Mouse (Mus musculus) naive thymus-derived CD4-positive, alpha-beta T cell, adult 2 months (primary cell): ENCODE data around the gene Vill.

Experiments
- DNase-seq: peaks from one replicate; pipeline ENCODE4 v3.0.0-alpha.2; 2011; ENCODE audit warnings: low read depth

The Vill gene

DNA sequence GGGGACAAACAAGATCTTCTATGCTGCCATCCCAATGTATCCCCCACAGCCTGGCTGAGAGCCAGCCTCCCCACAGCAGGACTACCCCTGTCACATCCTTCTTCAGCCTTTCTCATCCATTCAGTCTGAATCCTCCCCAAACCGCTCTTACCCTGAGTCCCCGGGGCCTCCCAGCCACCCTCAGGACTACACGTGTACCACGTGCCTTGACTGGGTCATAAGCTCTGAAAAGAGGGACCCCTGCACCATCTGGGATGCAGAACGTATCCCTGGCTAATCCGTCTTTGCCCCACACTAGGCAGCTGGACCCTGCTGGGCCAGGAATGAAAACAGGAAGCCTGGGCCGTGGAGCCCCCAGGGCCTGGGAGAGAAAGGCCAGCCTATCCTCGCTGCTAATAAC is 29.5 kb downstream of the Vill start:
- DNase-seq = no peak

DNA sequence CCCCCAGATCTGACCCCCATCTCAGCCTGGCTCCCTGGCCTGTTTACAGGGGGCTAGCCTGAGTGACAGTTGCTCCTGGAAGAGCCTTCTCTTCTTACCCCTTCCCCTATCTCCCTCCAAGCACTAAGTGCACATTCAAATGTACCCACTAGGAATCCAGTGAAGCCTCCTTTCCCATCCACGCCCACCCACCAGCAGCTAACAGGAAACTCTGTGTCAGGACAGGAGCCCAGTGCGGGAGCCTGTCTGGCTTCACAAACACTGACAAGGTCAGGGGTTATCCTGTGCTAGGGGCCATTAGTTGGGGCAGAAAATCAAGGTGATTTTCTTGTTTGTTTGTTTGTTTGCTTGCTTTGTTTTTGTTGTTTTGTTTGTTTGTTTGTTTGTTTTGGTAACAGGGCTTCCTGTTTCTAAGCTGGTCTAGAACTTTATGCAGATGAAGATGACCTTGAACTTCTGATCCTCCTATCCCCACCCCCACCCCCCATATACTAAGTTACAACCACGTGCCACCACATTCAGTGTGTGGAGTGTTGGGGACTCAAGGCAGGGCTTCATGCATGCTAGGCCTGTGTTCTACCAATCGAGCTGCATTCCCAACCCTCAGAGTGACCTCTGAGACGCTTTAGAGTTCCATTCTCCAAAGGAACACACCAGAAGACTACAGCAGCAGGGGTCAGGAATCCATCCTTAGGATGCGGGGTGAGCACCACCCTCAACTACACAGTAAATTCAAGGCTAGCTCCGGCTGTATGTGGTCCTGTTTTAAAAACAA is 30.3 kb downstream of the Vill start:
- no peak for DNase-seq

DNA sequence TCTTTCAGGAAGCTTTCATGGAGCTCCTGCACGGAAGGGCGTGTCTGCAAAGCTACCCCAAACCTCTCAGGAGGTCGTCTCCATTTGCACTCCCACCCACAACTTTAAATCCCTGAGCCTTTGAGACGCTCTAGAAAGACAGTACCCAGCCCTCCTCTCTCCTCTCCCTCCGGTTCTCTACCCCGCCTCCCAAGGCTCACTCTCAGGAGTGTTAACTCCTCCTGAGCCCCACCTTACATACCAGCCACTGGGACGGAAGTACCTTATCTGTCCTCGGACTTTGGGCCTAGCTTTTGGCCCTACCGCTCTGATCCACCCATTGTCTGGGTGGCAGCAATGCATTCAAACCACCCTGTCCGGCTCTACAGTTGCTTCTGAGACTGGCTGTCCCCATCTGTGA is 31.4 kb downstream of the Vill start:
- DNase-seq = no peak

DNA sequence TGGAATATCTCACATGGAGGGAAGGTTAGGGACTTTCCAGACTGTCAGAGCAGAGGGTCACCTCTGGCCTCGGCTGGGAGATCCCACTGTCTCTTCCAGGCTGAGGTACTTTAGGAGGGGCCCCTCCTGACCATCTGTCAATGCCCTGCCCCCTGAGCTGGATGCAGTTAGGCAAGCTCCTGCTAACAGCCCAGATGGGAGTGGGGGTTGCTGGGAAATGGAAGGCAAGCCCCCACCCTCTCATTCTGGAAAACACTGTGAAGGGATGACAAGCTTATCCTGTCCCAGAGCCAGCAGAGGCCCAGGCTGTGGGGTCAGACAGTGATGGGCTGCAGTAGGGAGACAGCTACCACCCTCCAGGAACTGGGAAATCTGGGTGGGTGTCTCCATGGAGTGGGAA is 33.9 kb downstream of the Vill start:
- DNase-seq = no peak

DNA sequence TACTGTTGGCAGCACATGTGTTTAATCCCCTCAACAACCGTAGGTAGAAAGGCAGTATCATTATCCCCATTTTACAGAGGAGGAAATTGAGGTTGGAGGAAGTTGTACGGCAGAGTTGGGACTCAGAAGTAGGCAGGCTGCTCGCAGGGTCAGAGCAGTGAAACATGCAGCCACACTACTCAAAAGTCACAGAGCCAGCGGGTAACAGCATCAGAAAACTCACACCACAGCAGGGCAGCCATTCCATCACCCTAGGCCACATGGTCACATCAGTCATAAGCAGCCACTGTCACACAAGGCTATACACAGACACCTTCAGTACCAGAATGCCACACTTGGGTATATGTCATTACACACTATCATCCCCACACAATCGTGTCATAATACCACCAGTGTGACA is 34.7 kb downstream of the Vill start:
- DNase-seq = no peak

DNA sequence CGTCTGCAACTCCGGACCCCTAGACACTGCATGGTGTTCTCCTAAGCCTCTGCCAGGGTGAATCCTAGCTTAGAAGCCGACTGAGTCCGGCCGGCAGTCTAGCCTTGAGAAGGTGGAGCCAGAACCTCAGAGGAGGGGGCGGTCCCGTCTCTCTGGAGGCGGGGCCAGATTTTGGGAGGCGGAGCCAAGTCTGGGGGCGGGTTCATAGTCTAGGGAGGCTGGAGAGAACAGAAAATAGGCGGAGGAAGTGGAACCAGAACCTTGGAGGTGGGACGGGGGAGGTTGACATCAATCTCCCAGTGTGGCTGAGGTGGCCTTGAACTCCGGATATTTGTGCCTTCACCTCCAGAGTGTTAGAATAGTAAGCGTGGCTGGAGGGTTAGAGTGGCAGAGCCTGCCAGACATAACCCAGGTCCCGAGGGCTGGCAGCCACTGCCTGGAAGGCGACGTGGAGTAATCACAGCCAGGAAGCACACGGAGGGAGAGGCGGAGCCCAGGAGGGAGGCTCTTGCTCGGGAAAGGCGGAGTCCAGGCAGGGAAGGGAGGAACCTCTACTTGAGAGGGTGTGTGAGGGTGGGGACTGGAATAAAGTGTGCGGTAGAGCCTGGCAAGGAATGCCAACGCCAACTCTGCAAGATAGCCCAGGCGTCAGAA is 35.7 kb downstream of the Vill start:
- DNase-seq = peak; percentile 65

DNA sequence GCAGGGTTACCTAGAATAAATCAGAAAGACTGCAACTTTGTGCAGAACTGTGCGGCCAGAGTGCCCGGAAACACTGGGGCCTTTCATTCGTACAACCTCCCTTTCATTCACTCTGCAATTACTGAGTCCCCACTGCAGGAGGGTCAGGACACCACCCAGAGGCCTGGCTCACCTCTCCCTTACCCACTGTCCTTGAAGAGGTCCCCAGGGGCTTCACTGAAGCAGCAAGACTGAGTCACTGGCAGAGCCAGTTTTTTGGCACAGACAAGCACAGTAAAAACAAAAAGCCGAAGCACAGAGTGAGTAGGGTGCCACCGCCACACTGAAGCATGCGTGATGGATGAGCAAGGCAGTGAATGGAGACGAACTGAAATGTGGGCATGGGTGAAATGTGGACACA is 36.9 kb downstream of the Vill start:
- DNase-seq = no peak

DNA sequence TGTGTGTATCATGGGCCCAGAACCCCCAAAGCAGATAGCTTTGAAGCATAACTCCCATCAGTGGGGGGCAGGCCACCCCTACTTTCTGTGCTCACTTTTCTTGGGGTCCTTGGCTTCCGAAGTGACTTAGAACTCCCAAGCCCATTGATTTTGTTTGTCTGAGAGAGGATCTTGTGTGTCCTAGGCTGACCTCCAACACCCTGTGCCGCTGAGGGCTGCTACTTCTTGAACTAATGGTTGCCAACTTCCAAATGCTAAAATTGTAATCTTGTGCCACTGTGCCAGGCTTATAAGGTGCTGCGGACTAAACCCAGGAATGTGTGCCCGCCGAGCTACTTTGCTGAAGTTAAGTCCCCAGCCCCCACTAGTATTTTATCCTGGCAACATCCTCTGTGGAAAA is 37.9 kb downstream of the Vill start:
- no peak for DNase-seq

DNA sequence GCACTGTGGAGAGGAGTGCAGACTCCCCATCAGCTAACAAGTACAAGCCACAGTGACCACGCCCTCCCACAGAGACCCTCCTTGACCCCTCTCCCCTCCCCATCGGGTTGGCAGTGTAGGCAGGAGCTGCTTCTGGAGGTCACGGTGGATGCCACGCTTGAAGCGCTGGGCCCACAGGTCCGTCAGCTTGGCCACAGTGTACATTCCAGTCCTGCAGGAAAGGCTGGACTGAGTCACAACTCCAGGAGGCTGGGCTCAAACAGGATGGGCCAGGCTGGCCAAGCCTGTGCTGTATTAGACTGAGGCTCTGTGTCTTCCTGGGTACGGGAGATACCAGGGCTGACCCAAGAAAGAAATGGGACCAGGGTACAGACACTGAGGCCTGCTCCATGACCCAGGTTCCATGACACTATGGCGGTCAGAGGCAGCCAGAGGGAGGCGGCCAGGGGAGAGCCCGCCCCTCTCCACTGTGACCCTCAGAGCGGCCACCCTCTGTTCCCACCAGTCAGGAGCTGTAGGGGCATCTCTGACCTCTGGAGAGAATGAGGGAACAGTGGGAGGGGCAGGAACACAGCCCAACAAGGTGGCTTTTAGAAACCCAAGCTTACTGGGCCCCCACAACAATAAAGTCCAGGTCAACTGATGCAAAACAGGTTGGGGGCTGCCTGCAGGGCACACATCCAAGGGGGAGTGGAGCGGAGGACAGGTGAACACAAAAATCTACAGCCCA is 39.2 kb downstream of the Vill start:
- no peak for DNase-seq

DNA sequence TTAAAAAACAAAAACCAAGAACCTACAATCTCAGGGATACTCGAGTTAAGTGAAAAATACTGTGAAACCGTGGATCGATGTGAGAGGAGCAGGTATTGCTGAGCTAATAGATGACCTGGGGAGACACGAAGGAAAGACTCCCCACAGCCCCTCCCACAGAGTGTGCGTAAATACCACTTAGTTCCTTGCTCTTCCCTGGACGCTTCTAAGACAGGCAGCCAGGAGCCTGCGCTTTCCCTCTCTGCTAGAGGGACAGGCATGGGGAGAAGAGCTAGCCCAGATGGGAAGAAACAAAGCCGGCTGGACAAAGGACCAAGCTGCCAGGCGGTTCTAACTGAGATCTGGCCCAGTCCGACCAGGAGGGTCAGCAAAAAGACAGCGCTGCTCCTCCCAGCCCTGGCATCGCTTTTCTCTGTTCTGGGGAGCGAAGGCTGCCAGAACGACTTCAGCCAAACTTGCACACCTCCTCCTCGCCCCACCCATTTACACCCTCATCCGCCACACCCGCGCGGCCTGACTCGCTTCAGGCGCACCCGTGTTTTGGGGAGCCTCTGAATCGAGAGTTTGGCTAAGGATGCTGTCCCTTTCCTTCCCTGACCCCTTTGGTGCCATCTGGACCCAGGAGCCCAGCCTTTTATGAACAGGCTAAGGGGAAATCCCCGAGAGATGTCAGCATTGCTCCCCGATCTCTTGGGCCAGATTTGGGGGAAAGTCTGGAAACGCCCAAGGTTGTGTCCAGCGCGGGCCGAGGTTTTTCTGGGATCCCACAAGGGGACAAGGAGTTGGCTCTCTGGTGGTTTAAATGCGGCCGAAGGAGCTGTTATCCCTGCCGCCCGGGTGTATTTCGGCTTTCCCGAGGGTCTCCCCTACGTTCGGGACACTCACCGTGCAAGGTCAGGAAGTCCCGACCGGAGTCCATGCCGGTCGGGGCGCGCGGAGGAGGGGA is 40.2 kb downstream of the Vill start:
- no peak for DNase-seq

DNA sequence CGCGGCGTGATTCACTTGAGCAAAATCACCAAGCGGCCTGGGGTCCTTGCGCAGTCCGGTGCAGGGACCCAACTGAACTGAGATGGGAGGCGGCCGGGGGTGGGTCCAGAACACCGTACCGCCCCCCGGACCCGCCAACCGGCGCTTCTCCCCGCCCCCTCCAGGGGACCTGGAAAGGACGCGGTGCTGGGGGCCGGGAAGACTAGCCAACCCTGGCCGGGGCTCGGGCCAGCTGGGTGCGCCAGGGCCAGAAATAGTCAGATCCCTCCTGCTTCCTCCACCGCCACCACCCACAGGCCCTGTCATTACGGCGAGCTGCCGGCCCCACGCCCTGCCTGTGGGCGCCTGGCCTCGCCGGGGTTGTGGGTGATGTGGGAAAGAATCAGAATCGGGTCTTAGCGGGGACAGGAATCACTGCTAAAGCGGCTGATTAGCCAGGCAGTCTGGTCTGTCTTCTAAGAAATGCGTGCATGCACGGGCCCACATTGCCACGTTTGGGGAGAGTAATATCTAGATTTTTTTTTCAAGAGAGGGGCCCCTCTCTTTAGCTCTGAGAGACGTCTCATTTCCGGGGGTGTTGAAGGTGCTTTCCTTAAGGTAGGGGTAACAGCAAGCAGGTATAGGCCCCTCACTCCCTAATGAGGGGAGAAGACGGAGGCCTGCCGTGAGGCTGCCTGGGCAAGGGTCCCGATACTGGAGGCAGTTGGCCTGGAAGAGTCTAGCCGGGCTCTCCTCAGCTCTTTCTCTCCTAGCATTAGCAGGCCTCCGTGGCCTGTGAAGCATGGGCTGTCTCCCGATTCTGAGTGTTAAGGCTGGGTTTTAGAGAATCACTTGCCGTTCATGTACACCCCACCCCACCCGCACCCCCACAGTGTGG is 41.1 kb downstream of the Vill start, which contains the start of gene Plcd1:
Gene Plcd1 (minus strand): TSS at position 84 of the 877 bp plus-strand sequence.
- no peak for DNase-seq

DNA sequence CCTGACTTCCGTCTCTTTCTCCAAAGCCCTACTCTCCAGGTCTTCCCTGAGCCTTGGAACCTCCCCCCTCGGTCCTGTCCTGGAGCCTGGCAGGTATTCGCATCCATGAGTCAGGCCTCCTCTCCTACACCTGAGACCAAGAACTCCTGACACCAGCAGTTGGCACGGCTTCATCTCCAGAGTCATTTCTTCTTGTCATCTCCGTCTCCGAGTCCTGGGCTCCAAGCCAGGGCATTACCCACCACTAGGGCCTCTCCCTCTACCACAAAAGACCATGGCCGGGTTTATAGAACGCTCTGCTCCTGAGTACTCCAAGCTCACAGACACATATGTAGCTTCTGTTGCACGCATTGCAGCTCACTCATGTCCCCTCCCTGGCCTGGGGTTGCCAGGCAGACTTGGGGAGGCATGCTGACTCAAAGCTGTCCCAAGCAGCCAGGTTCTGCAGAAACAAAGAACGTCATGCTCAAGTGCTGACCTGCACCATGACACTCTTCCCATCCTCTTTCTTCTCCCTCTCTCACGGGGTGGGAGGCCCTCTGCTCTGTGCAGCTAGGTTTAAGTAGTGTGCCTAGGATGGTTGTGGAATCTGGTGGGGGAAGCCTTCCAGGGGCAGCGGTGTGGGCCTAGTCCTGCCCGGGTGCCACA is 42.0 kb downstream of the Vill start:
- DNase-seq = no peak

DNA sequence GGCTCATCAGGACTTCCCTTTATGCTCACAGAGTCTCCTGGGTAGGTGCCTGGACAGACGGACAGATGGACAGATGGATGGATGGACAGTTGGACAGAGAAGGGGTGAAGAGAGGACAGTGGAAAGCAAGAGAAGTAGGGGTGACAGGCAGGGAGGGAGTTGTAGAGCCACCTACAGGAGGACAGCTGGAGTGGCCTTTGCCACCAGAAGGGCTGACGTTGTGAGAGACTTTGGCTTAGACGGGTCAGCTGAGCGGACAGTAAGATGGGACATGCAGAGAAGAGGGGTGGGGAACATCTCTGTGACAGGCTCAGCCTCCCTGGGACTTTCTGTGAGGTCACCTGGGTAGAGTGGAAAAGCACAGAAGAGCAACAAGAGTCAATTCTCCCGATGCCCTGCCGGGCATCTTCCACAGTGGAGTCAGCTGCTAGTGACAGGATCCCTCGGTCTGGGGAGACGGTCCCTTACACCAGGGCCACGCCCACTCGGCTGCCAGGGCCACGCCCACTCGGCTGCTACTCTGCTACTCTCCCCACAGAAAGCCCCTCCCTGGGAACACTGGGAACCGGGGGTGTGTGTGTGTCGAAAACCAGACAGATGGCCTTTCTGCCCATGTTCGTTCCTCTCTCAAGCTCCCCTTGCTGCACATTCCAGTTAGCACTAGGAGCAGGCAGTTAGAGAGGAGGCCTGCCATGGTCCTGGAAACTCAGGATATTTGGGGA is 47.8 kb downstream of the Vill start:
- peak; percentile 16 for DNase-seq

DNA sequence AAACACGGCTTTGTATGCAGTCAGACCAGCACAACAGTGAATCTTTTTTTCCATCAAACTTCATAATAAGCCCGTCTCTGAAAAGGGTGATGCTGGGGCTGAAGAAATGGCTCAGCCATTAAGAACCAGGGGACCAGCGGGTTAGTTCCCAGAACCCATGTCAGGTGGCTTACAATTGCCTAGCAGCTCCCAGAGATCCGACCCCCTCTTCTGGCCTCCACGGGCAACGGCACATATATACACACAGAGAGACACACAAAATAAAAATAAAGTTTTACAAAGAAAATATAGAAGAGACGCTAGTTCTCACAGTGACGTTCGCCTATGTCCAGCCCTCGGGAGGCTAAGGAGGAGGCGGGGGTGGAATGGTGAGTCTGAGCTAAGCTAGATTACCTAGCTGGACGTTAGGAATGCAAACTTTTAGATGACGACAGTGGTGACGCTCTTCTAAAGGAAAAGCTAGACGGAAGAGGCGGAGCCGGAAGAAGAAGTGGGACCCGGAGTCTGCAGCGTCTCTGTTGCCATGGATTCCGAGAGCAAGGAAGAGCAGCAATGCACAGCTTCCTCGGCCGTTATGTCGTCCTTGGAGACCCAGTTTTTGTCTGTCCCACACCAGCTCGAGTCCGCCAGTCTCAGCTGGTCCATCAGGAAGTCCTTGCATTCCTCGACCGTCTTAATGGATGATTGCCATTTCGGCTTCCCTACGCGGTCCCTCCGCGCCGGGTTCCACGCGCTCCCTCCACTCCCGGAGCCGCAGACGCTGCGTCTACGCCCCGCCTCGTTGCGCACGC is 49.6 kb downstream of the Vill start, which contains the start of gene Dlec1:
Gene Dlec1 (plus strand): TSS at position 487 of the 791 bp plus-strand sequence.
- DNase-seq = peak; percentile 74

DNA sequence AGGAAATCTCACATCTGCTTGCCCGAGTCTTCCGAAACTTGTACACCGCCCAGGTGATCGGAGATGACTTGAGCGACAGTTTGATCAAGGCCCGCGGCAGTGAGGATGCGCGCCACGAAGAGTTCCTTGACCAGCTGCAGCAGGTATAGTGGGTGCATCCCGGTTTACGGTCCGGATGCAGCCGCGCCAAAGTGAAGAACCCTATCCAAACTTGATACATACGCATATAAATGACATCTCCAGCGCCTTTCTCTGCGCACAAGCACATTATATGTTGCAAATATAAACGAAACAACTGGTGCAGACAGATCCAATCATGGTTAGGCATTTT is 50.2 kb downstream of the Vill start:
- no peak for DNase-seq

DNA sequence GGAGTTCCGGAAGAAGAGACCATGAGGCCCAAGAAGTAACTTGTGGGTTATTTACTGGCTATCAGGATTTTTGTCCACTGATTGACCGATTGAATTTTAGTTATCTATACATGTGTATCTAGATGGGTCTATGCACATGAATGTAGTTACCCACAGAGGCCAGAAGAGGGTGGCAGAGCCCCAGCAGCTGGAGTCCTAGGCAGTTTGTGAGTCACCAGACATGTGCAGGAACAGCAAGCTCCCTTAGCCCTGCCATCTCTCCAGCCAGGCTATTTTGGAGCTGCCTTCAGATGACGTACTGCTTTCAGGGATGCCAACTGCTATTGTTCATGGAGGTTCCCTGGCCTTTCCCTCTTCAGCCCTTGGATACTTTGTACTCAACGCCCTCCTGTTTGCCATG is 55.0 kb downstream of the Vill start:
- DNase-seq = no peak

DNA sequence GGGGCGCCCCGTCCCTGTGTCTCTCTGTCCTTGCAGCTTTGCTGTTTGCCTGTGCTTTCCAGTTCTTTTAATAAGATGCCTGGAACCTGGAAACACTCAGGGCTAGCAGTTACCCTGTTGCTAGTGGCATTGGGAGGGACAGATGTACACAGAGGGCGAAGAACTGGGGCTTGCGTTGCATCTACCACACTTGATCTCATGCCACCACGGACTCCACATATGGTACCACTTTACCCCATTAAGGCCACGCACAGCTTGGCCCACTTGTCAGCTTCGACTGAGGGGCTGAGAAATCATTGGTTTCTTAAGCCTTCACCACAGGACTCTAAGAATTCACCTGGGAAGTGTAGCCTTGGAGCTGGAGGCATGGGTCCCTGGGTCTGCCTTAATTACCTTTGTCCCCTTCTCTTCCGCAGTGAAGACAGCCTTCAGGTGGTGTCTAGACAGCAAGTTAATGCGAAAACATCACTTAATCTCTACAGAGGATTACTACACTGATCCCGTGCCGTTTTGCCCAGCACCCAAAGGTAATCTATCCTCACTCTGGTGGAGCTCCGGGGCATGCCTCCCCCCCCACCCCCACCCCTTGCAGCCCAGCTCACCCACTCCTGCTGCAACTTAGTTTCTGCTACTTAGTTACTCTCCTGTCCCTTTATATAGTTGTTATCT is 57.2 kb downstream of the Vill start:
- DNase-seq = no peak

DNA sequence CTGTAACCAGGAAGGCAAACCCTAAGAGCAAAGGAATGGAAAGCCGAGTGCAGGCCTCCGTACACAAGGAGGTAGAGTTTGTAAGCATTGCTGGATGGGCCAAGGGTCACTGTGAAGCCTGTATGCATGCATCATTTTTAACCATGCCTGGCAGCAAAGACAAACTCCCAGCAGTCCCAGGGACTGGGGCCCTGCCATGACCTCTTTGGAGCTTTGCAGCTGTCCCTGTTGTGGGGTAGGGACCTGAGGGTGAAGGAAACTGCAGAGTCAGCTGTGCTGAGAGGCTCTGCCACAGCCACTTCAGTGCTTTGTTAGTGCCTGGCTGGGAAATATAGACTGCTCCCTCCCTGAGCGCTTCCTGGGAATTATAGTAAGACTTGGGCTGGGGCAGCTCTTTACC is 58.1 kb downstream of the Vill start:
- DNase-seq = no peak
